Mouse (Mus musculus): ENCODE data around the gene Dennd1a.

Gene Dennd1a

DNA sequence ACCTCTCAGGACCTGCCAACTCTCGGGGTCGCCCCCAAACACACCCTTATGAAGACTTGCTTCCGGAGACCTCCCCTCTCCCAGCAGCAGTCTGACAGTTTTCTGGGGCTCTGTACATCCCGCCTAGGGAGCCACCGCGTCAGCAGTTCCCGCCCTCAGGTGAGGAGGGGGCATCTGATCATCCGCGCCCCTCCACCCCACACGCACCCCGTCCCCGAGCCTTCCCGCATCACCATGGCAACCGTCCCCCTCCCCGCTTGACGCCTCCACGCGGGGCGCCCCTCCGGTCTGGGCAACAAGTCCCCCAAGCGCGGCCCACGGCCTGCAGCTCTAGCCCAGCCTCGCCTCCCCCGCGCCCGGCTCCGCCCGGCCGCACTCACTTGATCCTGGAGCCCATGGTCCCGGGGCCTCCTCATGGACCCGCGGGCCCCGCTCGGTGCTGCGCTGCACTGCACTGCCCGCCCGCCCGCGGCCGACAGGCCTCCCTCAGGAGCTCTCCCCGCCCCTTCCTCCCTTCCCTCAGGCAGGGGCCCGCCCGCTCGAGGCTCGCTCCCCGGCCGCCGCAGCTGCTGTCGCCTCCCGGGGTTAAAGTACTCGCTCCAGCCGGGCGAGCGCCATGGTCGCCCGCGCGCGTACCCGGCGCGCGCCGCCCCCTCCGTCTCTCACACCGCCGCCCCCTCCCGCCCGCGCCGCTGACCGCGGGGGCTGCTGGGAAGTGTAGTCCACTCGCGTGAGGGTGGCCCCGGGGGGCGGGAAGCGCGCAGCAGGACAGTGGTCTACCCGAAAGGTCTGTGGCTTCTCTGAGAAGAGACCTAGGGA lies at the start of gene Dennd1a:
Gene Dennd1a, minus strand, starts transcription at position 658 of the 819 bp plus-strand sequence.
- in situ Hi-C loops (cut with MboI; ENCODE audit: low pct_unique_long_range_greater_than_20kb in 1 of 2, low sequenced_read_pairs in 2 of 2, unreplicated experiment in 1 of 2): no loop called here

DNA sequence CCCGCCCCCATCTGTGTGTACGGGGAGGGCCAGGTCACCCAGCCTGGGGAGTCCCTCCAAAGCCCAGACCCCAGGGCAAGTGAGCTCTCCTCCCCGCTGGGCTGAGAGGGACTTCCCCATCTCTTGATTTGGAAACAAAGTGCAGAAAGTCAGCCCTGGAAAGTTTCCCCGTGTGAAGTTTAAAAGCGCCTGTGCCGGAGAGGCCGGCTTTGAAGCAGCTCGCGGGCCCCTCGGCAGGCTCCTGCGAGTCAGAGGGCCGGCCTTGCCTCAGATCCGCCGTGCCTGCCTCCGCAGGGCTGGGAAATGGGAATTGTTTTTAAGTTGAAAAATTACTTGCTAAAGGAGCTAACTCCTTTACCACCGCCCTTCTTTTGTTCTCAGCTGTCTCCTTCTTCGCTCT lies 49.4 kb upstream of the Dennd1a start:
- in situ Hi-C loops (cut with MboI; ENCODE audit: low pct_unique_long_range_greater_than_20kb in 1 of 2, low sequenced_read_pairs in 2 of 2, unreplicated experiment in 1 of 2): no loop called here

DNA sequence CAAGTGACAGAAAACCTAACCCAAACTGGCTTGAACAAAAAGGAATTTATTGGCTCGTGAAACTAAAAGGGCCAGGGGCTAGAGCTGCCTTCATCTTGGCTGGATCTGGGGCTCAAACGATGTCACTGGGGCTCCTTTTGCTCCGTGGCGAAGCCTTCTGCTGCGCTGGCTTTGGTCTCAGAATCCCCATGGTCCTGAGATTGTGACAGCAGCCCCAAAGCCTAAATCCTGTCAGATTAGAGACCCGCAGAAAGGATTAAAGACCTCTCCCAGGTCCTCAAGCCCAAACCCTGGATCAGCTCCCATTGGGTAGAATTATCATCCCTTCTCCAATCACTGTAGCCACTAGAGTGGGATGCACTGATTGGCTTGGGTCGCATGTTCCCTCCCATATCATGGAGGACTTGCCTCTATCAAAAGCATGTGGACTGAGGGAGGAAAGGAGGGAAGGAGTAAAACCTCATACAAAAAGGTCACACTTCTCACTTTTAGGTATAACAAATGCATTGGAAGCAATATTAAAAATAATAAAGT lies 46.5 kb upstream of the Dennd1a start:
- in situ Hi-C loops (cut with MboI; ENCODE audit: low pct_unique_long_range_greater_than_20kb in 1 of 2, low sequenced_read_pairs in 2 of 2, unreplicated experiment in 1 of 2): no loop called here

DNA sequence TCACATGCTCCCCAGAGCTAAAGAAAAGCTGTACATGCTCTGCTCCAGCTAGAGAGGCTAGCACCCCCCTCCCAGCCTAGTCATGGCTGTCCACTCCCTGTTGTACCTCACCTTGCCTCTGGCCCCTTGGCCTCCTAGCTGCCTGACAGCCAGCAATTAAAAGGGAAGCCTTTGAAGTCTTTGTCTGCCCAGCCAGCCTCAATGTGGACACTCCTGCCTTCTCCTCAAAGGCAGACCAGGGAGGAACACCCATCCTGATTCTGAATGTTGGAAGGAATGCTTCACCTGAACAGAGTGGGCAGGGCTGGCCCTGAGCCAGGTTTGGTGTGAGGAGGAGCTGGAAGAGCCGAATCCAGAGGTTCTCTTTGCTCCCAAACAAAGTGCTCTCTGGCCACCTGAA lies 39.5 kb upstream of the Dennd1a start:
- in situ Hi-C loops (cut with MboI; ENCODE audit: low pct_unique_long_range_greater_than_20kb in 1 of 2, low sequenced_read_pairs in 2 of 2, unreplicated experiment in 1 of 2): no loop called here

DNA sequence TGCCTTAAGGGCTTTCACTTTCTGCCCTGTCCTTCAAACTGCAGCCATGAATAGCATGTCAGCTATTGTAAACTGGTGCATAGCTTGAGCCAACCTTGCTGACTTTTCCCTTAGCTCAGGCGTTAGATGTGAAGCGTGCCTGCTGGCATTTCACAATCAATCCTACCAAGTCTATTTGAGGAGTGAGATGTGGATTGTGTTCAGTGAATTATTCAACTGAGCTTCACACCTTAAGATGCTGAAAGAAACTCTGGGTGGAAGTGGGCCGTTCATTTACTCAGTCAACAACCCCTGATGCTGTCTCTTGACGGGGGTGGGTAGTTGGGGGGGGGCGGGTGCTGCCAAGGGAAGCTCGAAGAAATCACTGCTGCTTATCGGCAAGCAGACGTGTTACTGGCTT lies 36.2 kb upstream of the Dennd1a start:
- in situ Hi-C loops (cut with MboI; ENCODE audit: low pct_unique_long_range_greater_than_20kb in 1 of 2, low sequenced_read_pairs in 2 of 2, unreplicated experiment in 1 of 2): no loop called here

DNA sequence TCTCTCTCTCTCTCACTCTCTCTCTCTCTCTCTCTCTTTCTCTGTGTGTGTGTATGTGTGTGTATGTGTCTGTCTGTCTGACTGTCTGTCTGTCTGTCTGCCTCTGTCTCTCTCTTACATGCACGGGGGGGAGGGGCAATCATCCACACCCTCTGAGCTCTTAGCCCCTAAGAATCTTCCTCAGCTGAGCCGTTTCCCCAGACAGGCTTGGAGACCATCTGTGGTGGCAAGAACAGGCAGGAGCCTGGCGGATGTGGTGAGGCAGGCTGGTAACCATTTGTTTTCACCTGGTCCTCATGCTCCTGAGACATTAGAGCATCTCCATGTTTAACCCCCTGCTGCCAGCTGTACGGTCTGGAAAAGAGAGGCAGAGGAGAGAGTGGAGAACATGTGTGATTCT lies 33.7 kb upstream of the Dennd1a start:
- in situ Hi-C loops (cut with MboI; ENCODE audit: low pct_unique_long_range_greater_than_20kb in 1 of 2, low sequenced_read_pairs in 2 of 2, unreplicated experiment in 1 of 2): no loop called here

DNA sequence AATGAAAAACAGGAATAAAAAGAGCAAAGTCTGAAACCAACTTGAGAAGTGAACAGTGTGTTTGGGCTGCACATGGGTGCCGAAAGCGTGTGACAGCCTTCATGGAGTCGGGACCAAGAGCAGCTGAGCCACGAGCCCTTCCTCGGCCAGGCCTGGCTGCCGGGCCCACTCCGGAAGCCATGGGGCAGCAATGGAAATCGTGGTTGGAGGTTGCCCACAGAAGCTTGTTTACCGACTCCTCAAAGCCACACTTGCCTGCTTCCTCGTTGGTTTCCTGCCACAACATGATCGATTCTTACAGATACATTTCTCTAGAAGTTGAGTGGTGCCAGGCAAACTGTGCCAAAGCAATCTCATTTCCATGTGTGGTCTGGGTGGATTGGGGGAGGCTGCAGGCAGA lies 31.9 kb upstream of the Dennd1a start:
- in situ Hi-C loops (cut with MboI; ENCODE audit: low pct_unique_long_range_greater_than_20kb in 1 of 2, low sequenced_read_pairs in 2 of 2, unreplicated experiment in 1 of 2): no loop called here

DNA sequence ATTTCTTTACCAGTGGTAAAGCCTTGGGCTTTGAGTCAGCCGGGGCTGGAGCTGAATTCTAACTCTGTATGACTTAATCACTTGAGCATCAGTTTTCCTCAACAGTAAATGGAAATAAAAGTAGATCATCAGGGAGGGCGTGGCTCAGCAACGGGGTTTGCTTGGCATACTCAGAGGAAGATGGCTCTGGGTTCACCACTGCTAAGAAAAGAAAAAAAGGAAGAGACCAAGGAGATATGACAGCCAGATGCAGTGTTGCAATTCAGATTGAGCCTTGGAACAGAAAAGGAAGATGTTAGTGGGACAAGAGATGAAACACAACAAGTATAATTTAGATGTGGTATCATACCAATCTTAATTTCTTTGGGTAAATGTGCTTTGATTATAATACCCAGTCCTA lies 26.2 kb upstream of the Dennd1a start:
- in situ Hi-C loops (cut with MboI; ENCODE audit: low pct_unique_long_range_greater_than_20kb in 1 of 2, low sequenced_read_pairs in 2 of 2, unreplicated experiment in 1 of 2): no loop called here

DNA sequence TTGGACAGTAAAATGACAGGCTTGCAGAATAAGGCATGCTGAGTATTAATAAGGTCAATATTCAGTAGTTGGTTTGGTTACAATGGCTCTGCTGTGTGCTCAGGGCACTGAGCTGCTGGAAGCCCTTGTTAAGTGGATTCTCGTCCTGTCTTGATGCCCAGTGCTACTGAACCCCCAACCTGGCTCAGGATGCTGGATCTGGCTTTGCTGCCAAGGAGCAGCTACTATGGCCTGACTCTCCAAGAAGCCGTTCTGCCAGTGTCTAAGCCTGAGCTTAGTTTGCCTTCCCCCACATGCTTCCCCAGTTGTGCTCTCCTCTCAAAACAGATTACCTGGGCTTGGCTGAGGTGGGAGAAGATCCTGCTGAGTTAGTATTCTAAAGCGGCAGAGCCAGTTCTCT lies 25.7 kb upstream of the Dennd1a start:
- in situ Hi-C loops (cut with MboI; ENCODE audit: low pct_unique_long_range_greater_than_20kb in 1 of 2, low sequenced_read_pairs in 2 of 2, unreplicated experiment in 1 of 2): no loop called here

DNA sequence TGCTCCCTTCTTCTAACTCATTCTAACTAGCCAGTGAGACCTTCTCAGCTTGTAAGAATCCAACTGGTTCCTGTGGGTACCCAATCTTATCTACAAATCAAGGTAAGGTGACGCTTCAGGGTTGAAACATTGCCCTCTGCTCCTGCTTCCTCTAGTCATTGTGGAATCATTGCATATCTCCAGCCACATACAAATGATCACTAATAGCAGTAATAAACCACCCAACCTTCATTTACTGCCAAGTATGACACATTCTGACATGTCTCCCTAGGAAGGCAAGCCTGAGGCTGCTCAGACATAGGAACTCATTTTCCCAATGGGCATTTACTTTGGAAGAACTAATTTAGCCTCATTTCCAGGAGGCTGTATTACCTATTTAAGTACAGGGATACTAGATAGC lies 18.0 kb upstream of the Dennd1a start:
- in situ Hi-C loops (cut with MboI; ENCODE audit: low pct_unique_long_range_greater_than_20kb in 1 of 2, low sequenced_read_pairs in 2 of 2, unreplicated experiment in 1 of 2): no loop called here

DNA sequence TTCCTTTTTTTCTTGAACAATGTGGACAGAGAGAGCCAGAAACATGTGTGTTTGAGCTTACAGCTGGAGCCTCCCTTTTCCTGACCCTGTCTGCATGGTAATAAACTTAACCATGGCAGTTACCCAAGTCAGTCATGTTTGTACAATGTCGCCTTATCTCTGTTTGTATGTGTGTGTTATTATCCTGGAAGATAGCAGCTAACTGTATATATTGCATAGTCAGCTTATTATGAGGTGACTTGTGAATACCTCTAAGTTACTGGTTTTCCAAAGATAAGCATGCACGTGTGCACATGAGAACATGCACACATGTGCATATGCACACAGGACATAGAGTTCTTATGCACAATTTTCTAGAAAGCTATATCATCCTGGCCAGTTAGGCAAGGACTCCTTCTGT lies 13.8 kb upstream of the Dennd1a start:
- in situ Hi-C loops (cut with MboI; ENCODE audit: low pct_unique_long_range_greater_than_20kb in 1 of 2, low sequenced_read_pairs in 2 of 2, unreplicated experiment in 1 of 2): no loop called here

DNA sequence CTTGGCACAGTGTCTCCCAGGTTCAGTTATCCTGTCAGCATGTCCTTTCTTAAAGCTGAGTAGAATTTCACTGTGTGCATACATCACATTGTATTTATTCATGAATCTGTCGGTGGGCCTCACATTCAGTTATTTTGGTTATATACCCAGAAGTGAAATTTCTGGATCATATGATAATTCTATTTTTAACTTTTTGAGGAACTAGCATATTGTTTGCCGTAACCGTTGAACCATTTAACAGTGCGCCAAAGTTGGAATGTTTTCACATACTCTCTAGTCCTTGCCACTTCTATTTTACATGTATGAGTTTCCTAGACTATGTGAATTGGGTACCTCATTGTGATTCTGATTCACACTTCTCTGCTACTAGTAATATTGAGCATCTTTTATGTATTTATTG lies 8.7 kb upstream of the Dennd1a start:
- in situ Hi-C loops (cut with MboI; ENCODE audit: low pct_unique_long_range_greater_than_20kb in 1 of 2, low sequenced_read_pairs in 2 of 2, unreplicated experiment in 1 of 2): no loop called here

DNA sequence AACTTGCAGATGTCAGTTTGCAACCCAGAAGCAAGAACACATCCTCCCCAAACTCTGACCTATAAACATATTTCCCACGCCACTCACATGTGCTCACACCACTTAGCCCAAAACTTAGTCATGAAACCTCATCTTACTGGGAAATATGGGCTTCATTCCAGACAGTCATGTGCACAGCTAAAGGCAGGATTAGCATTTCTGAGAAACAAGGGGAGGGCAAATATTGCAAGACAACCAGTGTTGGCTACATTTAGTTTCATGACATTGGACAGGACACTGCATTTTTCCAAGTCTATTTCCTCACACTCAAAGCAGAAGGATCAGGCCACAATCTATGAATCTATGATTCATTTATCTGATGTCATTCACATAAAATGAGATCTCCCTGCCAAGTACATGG lies 4.3 kb upstream of the Dennd1a start:
- in situ Hi-C loops (cut with MboI; ENCODE audit: low pct_unique_long_range_greater_than_20kb in 1 of 2, low sequenced_read_pairs in 2 of 2, unreplicated experiment in 1 of 2): no loop called here

DNA sequence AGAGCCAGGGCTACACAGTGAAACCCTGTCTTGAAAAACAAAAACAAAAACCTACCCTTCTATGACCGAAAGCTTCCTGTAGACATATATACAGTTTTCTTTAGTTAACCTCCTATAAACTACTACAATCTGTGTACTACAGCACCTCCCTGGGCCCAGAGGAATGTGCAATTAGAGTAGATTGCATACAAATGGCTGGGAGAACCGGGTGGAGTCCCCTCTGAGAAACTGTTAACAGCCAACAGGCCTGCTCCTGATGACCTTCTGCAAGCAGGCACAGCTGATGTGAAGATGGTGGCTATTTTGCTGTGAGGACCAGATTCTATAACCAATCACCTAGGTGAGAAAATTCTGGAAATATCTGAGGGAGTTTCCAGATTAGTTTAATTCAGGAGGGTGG lies 1.0 kb upstream of the Dennd1a start:
- in situ Hi-C loops (cut with MboI; ENCODE audit: low pct_unique_long_range_greater_than_20kb in 1 of 2, low sequenced_read_pairs in 2 of 2, unreplicated experiment in 1 of 2): no loop called here

DNA sequence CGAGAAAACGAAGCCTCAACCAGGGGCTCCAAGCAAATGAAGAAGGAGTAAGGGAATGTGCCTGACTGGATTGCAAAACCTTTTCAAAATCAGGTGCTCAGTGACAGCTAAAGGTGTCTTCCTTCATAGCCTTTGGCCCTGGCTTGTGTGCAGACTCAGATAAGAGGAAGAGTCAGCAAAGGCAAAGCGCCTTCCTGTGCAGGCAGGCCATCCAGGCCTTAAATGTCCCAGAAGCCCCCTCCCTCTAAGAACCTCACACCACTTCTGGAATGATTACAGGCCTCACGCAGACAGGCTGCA lies 807 bp downstream of the Dennd1a start:
- in situ Hi-C loops (cut with MboI; ENCODE audit: low pct_unique_long_range_greater_than_20kb in 1 of 2, low sequenced_read_pairs in 2 of 2, unreplicated experiment in 1 of 2): no loop called here

DNA sequence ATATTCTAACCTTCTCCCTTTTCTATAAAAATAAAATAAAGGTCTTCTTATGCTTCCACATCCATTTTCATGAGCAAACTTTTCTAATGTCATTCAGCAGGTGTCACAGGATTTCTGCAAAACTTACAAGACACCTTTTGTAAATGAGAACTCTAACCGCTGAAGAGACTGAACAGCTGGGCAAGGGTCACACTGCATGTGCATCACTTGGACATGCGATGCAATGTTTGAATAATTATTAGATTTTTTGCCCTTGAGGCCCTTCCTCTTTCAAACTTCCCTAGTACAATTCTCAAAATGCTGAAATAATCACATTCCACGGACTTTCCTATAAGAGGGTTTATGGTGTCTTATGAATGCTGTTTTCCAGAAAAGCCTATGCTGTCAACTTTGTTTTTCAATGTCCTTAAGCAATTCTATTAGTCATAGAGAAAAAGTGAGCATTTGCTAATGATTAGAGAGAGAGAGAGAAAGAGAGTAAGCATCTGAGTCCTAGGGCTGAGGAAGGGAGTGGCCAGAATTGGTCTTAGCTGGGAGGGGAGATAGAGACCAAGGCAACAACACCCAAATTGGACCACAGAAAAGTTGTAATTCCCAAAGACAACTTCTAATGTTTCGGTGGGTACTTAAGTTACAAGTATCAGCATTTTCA lies 1.3 kb downstream of the Dennd1a start:
- in situ Hi-C loops (cut with MboI; ENCODE audit: low pct_unique_long_range_greater_than_20kb in 1 of 2, low sequenced_read_pairs in 2 of 2, unreplicated experiment in 1 of 2): no loop called here

DNA sequence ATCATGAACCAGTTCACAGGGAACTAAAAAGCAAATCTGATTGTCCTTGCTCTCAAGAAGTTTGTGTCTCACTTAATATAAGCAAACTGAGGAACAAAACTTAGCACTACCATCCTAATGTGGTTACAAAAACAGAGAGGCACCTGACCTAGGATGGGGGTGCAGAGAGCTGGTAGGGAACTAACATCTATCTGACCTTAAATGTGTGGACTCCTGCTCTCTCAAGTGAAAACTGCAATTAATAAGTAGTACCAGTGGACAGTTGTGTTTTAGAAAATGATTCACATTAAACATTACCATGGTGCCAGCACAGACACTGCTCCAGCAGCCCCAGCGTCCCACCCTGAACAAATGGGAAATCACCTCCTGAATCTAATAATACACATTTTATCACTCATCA lies 3.2 kb downstream of the Dennd1a start:
- in situ Hi-C loops (cut with MboI; ENCODE audit: low pct_unique_long_range_greater_than_20kb in 1 of 2, low sequenced_read_pairs in 2 of 2, unreplicated experiment in 1 of 2): no loop called here

DNA sequence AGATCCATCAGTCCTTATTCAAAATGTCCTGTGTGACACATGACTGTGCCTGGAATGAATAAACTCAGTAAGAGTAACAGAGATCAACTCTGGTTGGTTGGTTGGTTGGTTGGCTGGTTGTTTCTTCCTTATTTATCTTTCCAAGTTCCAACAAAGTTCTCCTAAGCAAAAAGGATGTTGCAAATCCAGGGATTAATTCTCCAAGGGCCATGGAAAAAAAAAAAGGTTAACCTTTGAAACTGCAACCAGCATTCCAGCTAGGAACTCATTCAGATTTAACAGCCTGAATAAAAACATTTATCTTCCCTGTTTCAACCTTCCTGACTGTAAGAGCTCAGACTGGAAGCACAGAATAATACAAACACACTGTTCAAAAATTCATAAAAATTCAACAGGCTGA lies 6.8 kb downstream of the Dennd1a start:
- in situ Hi-C loops (cut with MboI; ENCODE audit: low pct_unique_long_range_greater_than_20kb in 1 of 2, low sequenced_read_pairs in 2 of 2, unreplicated experiment in 1 of 2): no loop called here

DNA sequence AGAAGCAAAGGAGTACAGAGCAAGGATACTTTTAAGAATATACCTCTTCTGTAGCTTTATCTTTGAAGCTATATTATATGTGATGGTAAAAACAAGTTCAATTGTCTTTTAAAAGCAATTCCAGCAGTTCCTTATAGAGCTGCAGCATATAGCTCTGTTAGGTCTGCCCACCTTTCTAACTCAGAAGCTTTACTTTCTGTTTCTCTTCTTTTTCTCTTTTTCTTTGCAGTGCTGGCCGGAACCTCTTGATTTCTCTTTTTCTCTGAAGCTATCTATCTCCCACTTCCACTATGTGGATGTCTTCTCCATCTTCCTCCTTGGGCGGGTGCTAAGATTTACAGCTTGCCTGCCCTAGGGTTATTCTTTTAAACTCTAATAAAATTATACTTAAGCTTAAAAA lies 12.2 kb downstream of the Dennd1a start:
- in situ Hi-C loops (cut with MboI; ENCODE audit: low pct_unique_long_range_greater_than_20kb in 1 of 2, low sequenced_read_pairs in 2 of 2, unreplicated experiment in 1 of 2): no loop called here

DNA sequence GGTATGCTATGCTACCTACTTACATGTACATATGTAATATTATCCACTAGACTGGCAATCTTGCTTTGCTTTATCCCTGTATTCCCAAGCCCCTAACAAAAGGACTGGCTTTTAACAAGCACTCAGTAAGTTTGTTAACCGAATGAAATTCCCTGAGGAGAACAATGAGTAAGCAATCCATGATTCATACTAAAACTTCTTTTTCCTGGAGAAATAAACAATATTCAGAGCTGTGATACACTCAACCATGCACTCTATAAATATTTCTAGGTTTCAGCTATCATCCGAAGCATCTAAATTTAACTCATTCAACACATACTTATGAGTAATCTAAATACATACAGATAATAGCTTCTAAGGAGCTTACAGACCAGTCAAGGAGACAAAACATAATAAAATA lies 23.5 kb downstream of the Dennd1a start:
- in situ Hi-C loops (cut with MboI; ENCODE audit: low pct_unique_long_range_greater_than_20kb in 1 of 2, low sequenced_read_pairs in 2 of 2, unreplicated experiment in 1 of 2): no loop called here

All from mouse embryonic stem cell (cell line).